8 mouse cellular contexts compared by ENCODE assay signal in genomic region chr3:127853431-127854206, GRCm38 (mm10). TPM values are rescaled to one million over a fixed set of nuclear protein-coding genes. Genes with fewer than 3 reads are reported as not detected.
DNase-seq lines count a peak whose midpoint lies in the region; ATAC-seq and TF ChIP-seq lines count a peak whose summit lies in the region.

No protein-coding gene starts in this region.

- H3K4me2 ChIP-seq in embryonic facial prominence, embryonic 12.5 days (replicated peaks) = 0 out of 2 replicates have a peak overlapping the region, but pooled peaks have one; percentile 12
- H3K4me2 ChIP-seq in midbrain, embryonic 14.5 days (ENCODE audit: low read length) = peak overlapping the region; percentile 9; the same call in 1 of the 2 replicates

- WGBS in embryonic facial prominence, embryonic 12.5 days = 18% methylated on average over 15 of the region's 15 CpGs
- WGBS in limb, embryonic 10.5 days = 34% methylated on average over 15 of the region's 15 CpGs
- WGBS in midbrain, embryonic 14.5 days = 11% methylated on average over 15 of the region's 15 CpGs
- WGBS in small intestine, adult 2 months = 41% methylated on average over 15 of the region's 15 CpGs

- H3K9ac ChIP-seq in embryonic facial prominence, embryonic 12.5 days = no peak overlapping the region
- H3K9ac ChIP-seq in midbrain, embryonic 14.5 days (replicated peaks; ENCODE audit: low read length) = no peak overlapping the region

- no peaks in the 10 kb centered on the region for H3K9me3 ChIP-seq in embryonic facial prominence, embryonic 12.5 days
- H3K9me3 ChIP-seq in limb, embryonic 10.5 days (replicated peaks) = no peaks in the 10 kb centered on the region
- H3K9me3 ChIP-seq in midbrain, embryonic 14.5 days (ENCODE audit: control insufficient read depth, low read length) = no peaks in the 10 kb centered on the region

- DNase-seq in 3T3-L1 (ENCODE audit: low read depth, low spot score) = peak; percentile 83
- peak; percentile 73 to 84 for DNase-seq in adrenal gland, postnatal 36 days
- peak; percentile 72 to 89 for DNase-seq in heart, adult 18-20 months
- DNase-seq in kidney, adult 18-20 months = peak; percentile 71
- peak; percentile 47 for DNase-seq in limb, embryonic 10.5 days (ENCODE audit: low spot score)
- peak; percentile 90 for DNase-seq in midbrain, embryonic 14.5 days

- ATAC-seq in embryonic facial prominence, embryonic 12.5 days (ENCODE audit: insufficient number of reproducible peaks, insufficient read depth, low FRiP score, low TSS enrichment) = no peak; the same call in 1 of the 2 replicates
- ATAC-seq in midbrain, embryonic 14.5 days (ENCODE audit: low FRiP score, low TSS enrichment) = peak; percentile 77

- no peak overlapping the region for H3K27ac ChIP-seq in embryonic facial prominence, embryonic 12.5 days
- no peak overlapping the region for H3K27ac ChIP-seq in limb, embryonic 10.5 days
- H3K27ac ChIP-seq in midbrain, embryonic 14.5 days (replicated peaks; ENCODE audit: low read depth, low read length) = no peak overlapping the region
- H3K27ac ChIP-seq in small intestine, adult 2 months (ENCODE audit: insufficient read depth, low read depth, low read length) = no peak overlapping the region

- H3K36me3 ChIP-seq in embryonic facial prominence, embryonic 12.5 days = no peaks in the 10 kb centered on the region
- H3K36me3 ChIP-seq in limb, embryonic 10.5 days = no peaks in the 10 kb centered on the region
- H3K36me3 ChIP-seq in midbrain, embryonic 14.5 days (ENCODE audit: control insufficient read depth, insufficient read depth, low read length) = no peaks in the 10 kb centered on the region
- no peaks in the 10 kb centered on the region for H3K36me3 ChIP-seq in small intestine, adult 2 months (ENCODE audit: control insufficient read depth, insufficient read depth, low read length)

- H3K4me3 ChIP-seq in embryonic facial prominence, embryonic 12.5 days = no peak overlapping the region
- H3K4me3 ChIP-seq in limb, embryonic 10.5 days = no peak overlapping the region
- no peak overlapping the region for H3K4me3 ChIP-seq in midbrain, embryonic 14.5 days (replicated peaks; ENCODE audit: low read depth, low read length)
- H3K4me3 ChIP-seq in small intestine, adult 2 months (ENCODE audit: low read depth, low read length) = no peak overlapping the region

- peaks cover 6% of the 10 kb centered on the region; the same call in 1 of the 2 replicates for H3K4me1 ChIP-seq in embryonic facial prominence, embryonic 12.5 days
- H3K4me1 ChIP-seq in limb, embryonic 10.5 days = no peaks in the 10 kb centered on the region
- H3K4me1 ChIP-seq in midbrain, embryonic 14.5 days (ENCODE audit: control insufficient read depth, insufficient read depth, low read length) = no peaks in the 10 kb centered on the region
- peaks cover 9% of the 10 kb centered on the region; the same call in 1 of the 2 replicates for H3K4me1 ChIP-seq in small intestine, adult 2 months (ENCODE audit: control insufficient read depth, insufficient read depth, insufficient read length, low read length)

- TF ChIP-seq CTCF in small intestine, adult 2 months (IDR thresholded peaks at IDR 0.05; ENCODE audit: extremely low read depth, insufficient read length, insufficient replicate concordance, low read depth, low read length) = peak; percentile 86; the same call in 1 of the 2 replicates

- no peak for TF ChIP-seq POLR2A in small intestine, adult 2 months (IDR thresholded peaks at IDR 0.05; ENCODE audit: low read depth, low read length)

- H3K27me3 ChIP-seq in embryonic facial prominence, embryonic 12.5 days = no peaks in the 10 kb centered on the region
- H3K27me3 ChIP-seq in limb, embryonic 10.5 days (ENCODE audit: low read depth, poor library complexity, severe bottlenecking) = 0 out of 2 replicates have a peak, but pooled peaks cover 8% of the 10 kb centered on the region
- H3K27me3 ChIP-seq in midbrain, embryonic 14.5 days (ENCODE audit: control insufficient read depth, insufficient read depth, low read length) = no peaks in the 10 kb centered on the region
- H3K27me3 ChIP-seq in small intestine, adult 2 months (ENCODE audit: control insufficient read depth, insufficient read depth, low read length) = no peaks in the 10 kb centered on the region

RNA-seq across cellular contexts. Expression of gene Ap1ar, which starts 16.3 kb away (rescaled TPM):
- total RNA-seq in adrenal gland, postnatal 36 days (2021) = 10 to 100 TPM; 35.6 to 37.3 TPM
- 72.2 and 73.9 TPM in 2 replicates for polyA plus RNA-seq in embryonic facial prominence, embryonic 12.5 days (2016; fragmentation: Nextera tagmentation; extraction: Ambion mirVana)
- 10 to 100 TPM; 18.3 to 18.9 TPM for total RNA-seq in heart, adult 18-20 months (2021)
- 59.9 and 67.6 TPM in 2 replicates for polyA plus RNA-seq in limb, embryonic 10.5 days (2016; fragmentation: Nextera tagmentation; extraction: Ambion mirVana)
- 83.4 and 89.2 TPM in 2 replicates for polyA plus RNA-seq in midbrain, embryonic 14.5 days (2014; fragmentation: Nextera tagmentation; extraction: Ambion mirVana)
- polyA plus RNA-seq in small intestine, adult 2 months (2012; rRNA removed) = 14.8 and 38.8 TPM in 2 replicates

RNA-seq across cellular contexts. Expression of gene Fam241a, which starts 42.5 kb away (rescaled TPM):
- 1 to 10 TPM; 5.1 to 5.6 TPM for total RNA-seq in adrenal gland, postnatal 36 days (2021)
- polyA plus RNA-seq in embryonic facial prominence, embryonic 12.5 days (2016; fragmentation: Nextera tagmentation; extraction: Ambion mirVana) = 5.9 and 7.0 TPM in 2 replicates
- total RNA-seq in heart, adult 18-20 months (2021) = 1 to 10 TPM; 4.0 to 5.1 TPM
- polyA plus RNA-seq in limb, embryonic 10.5 days (2016; fragmentation: Nextera tagmentation; extraction: Ambion mirVana) = 1.7 and 2.0 TPM in 2 replicates
- polyA plus RNA-seq in midbrain, embryonic 14.5 days (2014; fragmentation: Nextera tagmentation; extraction: Ambion mirVana) = 9.2 and 9.6 TPM in 2 replicates
- 2.3 and 3.6 TPM in 2 replicates for polyA plus RNA-seq in small intestine, adult 2 months (2012; rRNA removed)
